Mouse (Mus musculus) lung, postnatal 0 days (tissue): ENCODE measurements around the gene Polr1e.
"Not testable (repeated sequence)": the region's sequence is repeated elsewhere in the genome, so short reads cannot be mapped to it uniquely, and the experiment has no call there.

Experiments used
- CTCF ChIP-seq: IDR thresholded peaks from 2 replicates; pipeline ENCODE4 v1.5.1; 2016; ENCODE audit warnings: antibody characterized with exemption, mild to moderate bottlenecking
- EP300 ChIP-seq: IDR thresholded peaks from 2 replicates; pipeline ENCODE4 v1.6.1; 2016; ENCODE audit warnings: antibody characterized with exemption, mild to moderate bottlenecking, control low read depth

DNA sequence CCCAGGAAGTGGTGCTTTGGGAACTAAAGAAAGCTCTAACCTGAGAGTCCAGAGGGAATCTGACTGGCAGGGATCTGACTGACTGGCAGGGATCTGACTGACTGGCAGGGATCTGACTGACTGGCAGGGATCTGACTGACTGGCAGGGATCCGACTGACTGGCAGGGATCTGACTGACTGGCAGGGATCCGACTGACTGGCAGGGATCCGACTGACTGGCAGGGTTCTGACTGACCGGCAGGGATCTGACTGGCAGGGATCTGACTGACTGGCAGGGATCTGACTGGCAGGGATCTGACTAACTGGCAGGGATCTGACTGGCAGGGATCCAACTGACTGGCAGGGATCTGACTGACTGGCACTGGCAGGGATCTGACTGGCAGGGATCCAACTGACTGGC is 62.7 kb downstream of the Polr1e start:
- not testable (repeated sequence) for TF ChIP-seq CTCF, EP300
